Mouse (Mus musculus) fibroblast of lung, adult 2 months (primary cell): Measurements from ENCODE around the gene Tctn1.
A peak's percentile ranks its signal among the peaks of the same experiment; 100 is the strongest.

Experiments used
- DNase-seq: peaks from one replicate; pipeline ENCODE4 v3.0.0-alpha.2; 2011; ENCODE audit warnings: low read depth

The Tctn1 gene

DNA sequence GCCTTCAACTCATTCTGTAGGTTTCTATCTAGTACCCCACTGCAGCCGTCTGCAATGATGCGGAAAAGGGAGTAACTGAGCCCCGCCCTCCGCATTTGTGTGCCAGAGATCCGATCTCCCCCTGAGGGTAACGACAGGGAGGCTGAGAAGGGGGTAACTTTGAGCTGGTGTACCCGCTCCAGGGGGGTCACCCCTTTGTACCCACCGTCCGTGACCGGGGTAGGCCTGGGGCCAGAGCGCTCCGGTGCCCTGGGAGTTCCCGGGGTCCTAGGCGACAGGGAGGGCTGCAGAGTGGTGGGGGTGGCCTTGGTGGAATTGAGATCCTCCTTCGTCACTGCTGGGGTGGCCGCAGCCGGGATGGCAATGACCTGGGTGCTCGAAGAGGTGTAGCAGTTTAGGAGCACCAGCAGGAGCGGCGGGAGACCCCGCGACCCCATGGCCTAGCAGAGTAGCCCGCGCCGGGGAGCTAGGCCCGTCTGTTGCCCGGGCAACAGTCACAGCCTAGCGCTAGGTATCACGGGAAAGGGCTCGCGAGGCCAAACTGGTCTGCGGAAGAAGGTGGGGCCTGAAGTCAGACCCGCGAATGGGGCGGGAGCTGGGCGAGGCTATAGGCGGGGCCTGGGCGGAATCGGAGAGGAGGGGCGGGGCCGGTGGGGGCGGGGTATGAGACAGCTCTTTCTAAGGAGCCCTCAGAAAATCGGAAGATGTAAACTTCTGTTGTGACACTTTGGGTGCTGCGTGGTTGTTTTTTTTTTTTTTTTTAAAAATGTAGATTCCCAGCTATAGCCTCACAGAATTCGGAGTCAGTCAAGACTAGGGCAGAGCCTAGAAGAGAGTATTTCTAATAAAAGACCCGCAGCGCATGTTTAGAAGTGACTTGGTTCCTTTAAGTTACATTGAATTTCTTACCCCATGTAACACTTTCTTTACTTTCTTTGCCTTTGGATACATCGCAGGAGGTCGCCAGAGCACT, at the start of gene Tctn1:
Gene Tctn1, minus strand, starts transcription at position 528 of the 973 bp plus-strand sequence.
- peak; percentile 73 for DNase-seq

- DNase-seq = no peak
These were observed 48.9 kb upstream of the Tctn1 start for GRCm38 (mm10) chr5:122312942-122313684.

DNA sequence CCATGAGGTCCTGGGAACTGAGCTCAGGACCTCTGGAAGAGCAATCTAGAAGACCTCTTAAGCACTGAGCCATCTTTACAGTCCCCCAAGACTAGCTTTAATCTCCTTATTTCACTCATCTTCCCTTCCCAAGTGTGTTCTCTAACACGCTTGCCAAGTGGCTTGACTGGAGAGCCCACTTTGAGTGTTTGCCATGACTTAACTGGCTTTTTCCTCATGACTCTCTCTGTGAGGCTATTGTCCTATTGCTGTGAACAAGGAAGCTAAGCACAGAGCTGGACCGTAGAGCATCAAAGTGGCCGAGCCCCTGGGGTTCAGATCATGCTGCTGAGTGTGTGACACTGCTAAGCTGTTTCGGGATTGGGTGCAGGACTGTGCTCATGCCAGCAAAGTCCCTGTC, 48.1 kb upstream of the Tctn1 start:
- DNase-seq = no peak

- DNase-seq = no peak
These were observed 47.4 kb upstream of the Tctn1 start for GRCm38 (mm10) chr5:122311692-122312091.

GRCm38 (mm10) chr5:122310699-122311098, 46.4 kb upstream of the Tctn1 start:
- DNase-seq = no peak

GRCm38 (mm10) chr5:122306536-122306935, 42.3 kb upstream of the Tctn1 start:
- DNase-seq = no peak

DNA sequence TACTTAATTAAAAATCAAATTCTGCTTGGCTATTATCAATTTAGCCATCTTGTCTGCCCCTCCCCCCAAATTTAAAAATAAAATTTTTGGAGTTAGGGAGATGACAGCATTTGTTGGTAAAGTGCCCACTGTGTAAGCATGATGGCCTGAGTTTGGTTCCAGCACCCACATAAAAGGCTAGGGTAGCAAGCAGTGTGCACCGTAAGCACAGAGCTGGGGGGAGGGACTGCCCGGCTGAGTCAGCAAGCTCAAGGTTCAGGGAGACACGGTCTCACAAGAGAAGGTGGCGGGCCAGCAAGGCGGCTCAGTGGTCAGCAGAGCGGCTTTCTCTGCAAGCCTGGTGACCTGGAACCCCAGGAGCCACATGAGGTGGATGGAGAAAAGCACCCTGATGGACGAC, 41.2 kb upstream of the Tctn1 start:
- DNase-seq = no peak

- no peak for DNase-seq
These were observed 40.3 kb upstream of the Tctn1 start for GRCm38 (mm10) chr5:122304541-122304940.

GRCm38 (mm10) chr5:122303937-122304336, 39.7 kb upstream of the Tctn1 start:
- peak; percentile 86 for DNase-seq

DNA sequence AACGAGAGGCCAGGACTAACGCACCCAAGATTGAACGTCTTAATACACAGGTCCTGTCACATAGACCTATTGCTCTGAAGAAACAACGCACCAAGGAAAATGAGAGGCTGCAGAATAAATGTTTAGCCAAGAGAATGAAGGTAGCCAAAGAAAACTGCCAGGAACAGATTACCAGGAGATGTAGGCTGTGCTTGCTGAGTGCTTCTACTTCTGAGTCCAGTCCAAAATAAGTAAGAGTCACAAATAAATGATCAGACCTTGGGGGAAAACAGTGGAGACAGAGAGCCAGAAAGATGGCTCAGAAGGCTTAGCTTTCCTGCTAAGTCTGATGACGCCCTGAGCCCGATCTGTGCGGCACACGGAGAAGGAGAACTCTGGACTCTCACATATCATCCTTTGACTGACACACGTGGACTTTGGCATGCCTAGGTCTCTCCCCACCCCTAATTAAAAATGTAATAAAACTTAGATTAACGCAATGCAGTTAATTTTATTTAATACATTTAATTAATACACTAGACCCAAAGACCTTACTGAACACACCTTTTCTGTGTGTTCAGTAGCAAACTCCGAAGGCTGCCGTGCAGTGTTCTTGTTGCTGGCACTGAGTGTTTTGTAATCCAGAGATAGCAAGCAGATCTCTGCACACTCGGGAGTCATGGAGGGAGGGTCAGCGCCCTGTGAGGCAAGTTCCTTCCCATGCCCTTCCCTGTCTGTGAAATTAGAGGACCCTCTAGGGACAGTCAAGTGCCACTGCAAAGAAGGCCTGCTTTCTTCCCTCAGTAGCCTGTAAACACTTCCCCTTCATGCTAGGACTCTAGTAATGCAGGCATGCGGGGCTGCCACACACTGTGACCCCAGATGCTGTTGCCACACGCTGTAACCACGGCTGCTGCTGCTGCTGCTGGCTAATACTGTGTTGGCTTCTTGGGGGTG, 38.8 kb upstream of the Tctn1 start:
- no peak for DNase-seq

DNA sequence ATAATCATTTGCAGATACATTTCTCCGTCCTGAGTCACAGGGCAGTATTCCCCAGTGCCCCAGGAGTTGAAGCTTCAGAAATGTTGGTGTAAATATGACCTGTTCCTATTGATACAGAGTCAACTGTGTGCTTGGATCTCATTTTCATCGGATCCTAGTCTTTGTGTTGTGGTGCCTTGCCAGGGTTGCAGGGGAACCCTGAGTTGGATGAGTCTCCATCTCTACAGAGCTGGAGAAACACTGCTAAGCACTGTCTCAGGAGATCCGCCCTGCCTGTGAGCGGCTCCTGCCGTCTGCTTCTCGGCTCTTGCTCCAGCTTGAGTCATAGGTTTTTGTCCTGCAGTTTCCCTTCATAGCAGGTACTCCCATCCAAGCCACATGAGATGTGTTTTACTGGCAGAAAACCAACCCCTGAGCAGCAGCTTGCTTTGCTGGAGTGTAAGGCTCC, 35.8 kb upstream of the Tctn1 start:
- DNase-seq = peak; percentile 93

DNA sequence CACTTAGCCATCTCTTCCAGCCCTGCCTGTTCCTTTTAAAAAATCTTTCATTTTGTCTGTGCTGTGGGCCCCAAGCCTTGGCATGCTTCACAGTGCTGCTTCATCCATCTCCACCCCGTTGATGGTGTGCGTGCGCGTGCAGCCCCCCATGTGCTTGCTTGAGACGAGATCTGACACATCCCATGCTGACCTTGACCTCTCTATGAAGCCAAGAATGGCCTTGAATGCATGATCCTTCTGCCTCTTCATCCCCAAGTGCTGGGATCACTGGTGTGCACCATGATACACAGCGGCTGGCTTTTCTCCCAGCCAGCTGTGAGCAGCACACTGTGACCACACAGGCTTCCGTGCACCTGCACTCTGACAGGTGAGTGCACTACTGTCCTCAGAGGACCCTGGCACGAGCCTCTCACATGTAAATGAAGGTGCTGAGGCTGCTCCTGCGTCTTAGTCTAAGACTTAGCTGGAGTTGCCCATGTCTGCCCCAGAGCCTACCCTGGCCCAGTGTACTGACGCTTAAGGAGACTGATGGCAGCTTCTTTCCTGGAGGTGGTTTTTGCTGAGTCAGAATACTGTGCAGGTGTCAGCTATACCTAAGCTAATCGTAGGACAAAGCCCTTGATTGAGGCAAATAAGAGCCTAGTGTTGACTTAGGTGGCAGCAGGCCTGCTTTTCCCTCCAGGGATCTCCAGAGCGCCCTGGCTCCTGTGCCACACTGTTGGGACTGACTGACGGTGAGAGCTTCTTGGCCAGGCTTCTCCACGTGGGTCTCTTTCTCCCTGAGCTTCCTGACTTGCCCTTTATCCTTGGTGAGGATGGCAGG, 31.1 kb upstream of the Tctn1 start:
- no peak for DNase-seq

- no peak for DNase-seq
These were observed 30.0 kb upstream of the Tctn1 start for GRCm38 (mm10) chr5:122294219-122294735.

GRCm38 (mm10) chr5:122293131-122293530, 28.9 kb upstream of the Tctn1 start:
- DNase-seq = no peak

GRCm38 (mm10) chr5:122291553-122292339, 27.5 kb upstream of the Tctn1 start:
- no peak for DNase-seq

DNA sequence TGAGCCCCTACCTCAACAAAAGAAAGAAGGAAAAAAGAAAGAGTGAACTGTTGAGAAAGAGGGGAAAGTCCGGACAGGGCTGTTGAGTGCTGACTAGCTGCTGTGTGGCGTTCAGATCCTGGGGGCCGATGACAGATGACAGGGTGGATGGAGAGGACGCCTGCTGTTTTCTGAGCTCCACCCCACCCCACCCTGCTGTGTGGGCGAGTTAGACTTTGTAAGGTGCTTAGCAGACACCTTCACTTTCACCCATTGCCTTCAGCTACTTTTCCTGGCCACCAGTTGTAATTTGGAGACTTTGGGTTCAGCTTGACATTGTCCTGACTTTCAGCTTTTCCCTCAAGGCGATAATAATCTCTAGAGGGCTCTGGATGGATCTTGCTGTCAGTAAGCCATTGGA, 26.9 kb upstream of the Tctn1 start:
- DNase-seq = no peak

DNA sequence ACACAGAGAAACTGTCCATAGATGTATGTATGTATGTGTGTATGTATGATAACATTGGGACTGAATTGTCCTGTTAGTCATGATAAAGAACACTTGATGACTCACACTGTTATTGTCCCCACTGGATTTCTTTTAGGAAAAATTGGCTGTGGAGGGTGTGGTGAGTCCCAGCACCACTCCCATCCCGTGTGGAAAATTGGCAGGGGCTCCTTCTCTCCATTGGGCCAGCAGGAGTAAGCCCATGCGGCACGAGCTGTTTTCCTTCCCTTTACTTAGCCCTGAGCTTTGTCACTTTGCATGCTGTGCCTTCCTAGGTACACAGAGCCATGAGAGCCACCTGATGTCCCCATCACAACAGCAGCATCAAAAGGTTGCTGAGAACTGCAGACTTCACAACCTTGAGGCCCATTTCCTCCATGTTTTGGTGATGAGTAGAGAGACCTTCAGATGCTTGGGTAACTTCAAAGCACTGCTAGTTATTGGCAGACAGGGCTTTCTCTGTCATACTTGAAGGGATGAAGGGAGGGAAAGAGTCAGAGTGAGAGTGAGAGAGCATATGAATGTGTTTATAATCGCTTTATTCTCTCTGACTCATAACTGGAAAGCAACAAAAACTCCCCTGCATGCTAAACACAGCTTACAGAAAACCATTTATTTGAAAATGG, 24.0 kb upstream of the Tctn1 start:
- no peak for DNase-seq

- no peak for DNase-seq
These were observed 22.8 kb upstream of the Tctn1 start for GRCm38 (mm10) chr5:122287026-122287425.

- DNase-seq = no peak
These were observed 21.9 kb upstream of the Tctn1 start for GRCm38 (mm10) chr5:122286191-122286590.
